Mouse (Mus musculus) cerebellum, postnatal 10 days (tissue): ENCODE measurements at regions not wholly inside any gene's neighbourhood (a gene's known extent, or its start where the extent isn't known, plus 50 kb on each side); places are given as distances from the start of the nearest gene placed in this dataset.

Experiments used
- DNase-seq, 2 experiments: peaks; one replicate each; pipeline ENCODE4 v3.0.0; 2021; ENCODE audit warnings: mixed read lengths in 2 of 2

DNA sequence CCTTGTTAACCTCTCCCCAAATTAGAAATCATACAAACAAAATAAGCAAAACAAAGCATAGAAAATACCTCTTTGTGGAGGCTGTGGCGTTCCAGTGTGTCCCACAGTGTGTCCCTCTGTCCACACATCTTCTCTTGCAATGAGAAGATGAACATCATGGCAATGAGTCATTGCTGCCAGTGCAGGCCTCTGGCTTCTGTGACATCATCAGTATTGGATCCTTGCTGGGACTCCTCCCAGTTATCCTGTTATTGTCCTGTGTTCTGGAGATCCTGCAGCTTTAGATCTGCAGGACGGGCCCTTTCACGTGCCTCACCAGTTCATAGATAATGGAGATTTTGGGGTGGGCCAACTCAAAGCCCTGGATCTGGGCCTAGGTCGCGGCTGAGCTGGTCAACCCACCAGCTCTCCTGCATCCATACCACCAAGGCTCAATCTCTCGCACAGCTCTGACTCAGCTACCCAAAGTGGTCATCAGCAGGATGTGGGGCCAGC lies 80.9 kb downstream of the Tmem212 start:
- no peak for DNase-seq

DNA sequence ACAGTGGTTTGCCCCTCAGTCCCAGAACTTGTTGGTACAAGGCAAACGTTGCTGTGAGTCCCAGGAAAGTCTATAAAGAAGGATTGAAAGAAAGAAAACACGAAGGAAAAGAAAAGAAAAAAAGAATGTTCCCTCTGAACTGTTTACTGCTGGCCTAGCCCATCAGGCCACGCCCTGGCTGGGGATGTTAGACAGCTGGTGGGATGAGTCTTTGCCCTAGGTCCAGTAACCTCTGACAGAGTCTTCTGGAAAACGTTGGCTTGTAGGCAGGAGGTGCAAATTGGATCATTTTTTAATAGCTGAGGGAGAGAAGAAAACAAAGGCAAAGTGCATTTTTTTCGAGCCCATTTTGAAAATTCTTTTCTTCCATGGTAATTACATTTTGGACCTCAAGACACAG lies 91.9 kb downstream of the Tmem212 start:
- no peak for DNase-seq

DNA sequence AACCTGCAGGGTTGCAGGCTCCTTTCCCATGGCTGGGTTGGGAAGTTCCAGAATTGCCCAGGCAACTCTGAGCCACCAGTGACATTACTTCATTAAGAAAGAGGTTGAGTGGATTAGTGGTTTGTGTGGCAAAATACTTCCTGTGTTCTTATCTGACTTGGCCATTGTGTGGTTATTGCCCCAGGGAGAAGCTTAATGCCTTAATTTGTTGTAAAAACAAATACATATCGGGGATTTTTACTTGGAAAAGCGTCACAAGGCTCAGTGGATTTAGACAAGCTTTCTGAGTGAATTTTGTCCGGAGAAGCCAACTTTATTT lies 80.5 kb upstream of the Fndc3b start:
- DNase-seq: no peak

DNA sequence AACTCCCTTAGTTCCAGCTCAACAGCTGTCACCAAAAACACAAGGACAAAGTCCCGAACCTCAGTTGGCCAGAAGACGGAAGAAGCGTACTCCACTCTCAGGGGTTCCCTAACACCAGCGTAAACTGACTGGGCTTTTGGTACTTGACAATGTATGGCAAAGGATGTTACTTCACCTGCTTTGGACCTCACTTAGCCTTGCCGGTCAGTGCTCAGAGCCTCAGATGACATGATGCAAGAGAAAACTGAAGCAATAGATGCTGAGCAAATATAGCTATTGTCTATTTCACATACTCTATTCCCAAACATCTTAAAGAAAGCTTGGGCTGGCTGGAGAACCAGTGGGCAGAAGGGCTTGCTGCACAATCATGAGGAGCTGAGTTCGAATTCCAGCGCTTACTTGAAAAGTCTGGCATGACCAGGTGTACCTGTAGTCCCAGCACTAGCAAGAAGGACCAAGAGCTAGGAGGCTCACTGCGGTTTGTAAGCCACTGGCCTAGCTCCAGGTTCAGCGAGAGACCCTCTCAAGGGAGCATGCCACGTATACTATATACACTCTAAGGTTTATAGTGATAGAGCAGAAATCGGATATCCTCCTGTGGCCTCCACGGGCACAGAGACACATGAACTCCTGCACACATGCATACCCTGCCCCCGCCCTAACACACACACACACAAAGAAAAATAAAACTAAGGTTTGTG lies 80.0 kb upstream of the Fndc3b start:
- DNase-seq: no peak

DNA sequence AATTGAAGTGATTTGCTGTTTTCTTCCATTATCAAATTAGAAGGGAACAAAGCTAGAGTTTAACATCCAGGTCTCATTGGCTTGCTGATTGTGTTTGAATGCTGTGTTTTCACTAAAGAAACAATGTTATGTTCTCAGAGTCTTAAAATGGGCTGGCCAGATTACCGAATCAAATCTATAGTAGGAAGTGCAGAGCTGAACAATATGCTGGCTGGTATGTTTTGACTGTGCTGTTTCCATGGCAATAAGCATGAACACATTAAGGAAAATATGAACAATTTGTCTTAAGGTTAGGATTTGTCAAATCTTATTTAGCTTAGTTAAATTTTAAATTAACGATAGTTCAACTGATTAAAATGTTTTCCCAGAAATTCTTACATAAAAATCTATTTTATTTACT lies 72.8 kb upstream of the Fndc3b start:
- no peak for DNase-seq

DNA sequence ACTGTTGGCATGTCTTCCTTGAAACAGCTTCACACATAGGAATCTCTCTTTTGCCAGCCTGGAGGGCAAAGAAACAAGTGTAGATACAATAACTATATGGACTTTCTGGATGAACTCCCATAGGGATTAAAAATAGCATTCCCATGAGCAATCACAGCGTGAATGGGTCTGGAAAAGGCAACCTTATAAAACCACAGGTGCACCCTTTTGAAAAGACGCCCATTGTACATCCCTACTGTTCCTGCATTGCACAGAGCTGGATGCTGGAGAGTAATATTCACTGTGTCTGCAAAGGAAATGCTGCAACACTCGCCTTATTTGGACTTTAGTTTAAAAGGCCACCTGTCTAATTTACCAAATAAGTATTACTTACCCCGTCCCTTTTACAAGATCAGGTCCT lies 72.4 kb upstream of the Fndc3b start:
- DNase-seq: no peak

DNA sequence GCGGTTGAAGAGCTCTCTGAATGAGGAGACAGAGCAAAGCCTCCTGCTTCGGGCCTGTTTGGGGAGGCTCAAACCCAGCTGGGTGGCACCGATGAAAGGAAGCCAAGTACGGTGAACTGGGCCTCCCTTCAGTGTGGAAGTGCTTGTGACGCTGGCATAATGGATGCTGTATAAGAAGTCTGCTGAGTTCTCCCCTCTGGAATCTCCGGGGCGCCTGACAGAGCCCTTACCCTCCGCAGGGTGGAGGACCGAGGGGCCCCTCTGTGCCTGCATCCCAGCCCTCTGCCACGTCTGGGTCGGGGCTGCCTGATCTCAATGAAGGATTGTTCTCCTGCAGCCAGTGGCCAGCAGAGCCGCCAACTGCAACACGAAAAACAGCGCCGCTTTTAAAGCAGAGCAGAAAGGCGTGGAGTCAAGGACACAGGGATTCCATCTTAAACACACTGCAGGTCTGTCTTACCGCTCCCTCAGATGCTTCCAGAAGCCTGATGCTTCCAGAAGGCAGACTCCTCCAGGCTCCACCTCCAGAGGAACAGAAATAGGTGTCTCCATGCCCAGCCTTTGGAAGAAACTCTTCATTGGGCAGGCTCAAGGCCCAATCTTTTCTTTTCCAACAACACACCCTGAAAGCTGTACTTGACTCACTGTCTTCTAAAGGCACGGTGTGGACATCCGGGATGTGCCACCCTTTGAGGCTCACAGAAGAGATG lies 71.1 kb upstream of the Fndc3b start:
- peak; percentile 24 to 34 for DNase-seq

DNA sequence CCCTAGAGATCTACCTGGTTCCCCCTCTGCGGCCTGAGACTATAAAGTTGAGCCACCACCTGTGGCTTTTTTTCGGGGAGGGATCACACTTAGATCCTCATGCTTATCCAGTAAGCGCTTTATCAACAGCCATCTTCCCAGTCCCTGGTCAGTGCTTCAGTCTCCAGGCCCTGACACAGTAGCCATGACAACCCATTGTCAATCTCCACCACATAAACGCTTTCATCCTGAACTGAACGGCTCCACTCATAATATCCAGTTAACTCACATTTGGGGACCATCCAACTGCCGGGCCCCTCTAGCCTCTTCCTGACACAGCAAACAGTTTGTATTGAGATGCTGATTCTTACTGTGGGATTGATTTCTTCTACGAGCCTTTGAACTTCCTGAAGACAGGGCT lies 68.8 kb upstream of the Fndc3b start:
- no peak for DNase-seq

DNA sequence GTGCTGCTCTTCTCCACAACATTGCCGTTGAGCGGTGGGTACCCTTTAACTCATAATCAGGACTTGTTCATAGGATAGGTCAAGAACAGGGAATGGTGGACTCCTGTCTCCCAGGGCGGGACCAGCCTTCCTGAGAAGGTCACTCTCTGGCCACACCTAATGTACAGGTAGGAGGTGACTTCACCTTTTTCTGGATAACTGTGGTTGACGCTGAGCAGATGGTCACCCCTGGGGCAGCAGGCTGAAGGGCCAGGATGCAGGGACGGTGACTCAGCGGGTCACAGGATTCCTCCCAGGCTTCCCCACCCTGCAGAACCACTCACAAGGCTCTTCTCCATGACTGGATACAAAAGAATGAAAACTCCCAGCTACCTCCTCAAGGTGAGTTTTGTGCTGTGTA lies 66.6 kb upstream of the Fndc3b start:
- no peak for DNase-seq

DNA sequence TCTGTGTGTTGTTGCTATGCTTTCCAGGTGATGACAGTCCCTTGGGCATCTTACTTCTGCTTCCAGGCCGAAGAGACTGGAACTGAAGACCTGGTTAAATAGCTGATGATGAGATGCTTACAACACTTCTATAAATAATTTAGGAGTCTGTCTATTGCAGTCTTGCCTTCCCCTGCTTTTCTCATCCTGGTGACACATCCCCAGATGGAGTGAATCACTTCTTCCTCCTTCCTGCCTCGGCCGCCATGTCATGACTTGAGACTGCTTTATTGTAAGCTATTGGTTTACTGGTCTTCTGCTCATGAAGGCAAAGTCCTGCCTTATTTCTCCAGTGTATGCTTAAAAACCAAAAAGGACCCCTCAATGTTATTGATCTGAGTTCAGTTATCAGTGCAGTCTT lies 62.1 kb upstream of the Fndc3b start:
- no peak for DNase-seq

DNA sequence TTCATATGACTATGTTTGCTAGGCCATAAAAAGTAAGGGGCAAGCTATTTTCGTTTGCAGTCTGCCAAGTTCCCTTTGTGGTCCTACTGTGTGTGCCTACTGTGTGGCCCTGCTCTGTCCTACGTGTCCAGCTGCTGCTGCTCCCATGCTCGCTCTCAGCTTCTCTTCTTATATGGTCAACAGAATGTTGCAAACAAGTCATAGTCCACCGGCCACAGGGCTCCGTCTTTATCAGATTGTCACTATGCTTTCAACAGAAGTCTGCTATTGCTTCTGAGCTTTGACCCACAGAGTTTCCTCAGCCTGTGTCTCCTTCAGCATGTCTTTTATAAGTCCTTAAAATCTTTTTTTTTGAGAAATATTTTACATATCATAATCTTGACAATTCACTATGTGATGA lies 58.3 kb upstream of the Fndc3b start:
- DNase-seq: no peak

DNA sequence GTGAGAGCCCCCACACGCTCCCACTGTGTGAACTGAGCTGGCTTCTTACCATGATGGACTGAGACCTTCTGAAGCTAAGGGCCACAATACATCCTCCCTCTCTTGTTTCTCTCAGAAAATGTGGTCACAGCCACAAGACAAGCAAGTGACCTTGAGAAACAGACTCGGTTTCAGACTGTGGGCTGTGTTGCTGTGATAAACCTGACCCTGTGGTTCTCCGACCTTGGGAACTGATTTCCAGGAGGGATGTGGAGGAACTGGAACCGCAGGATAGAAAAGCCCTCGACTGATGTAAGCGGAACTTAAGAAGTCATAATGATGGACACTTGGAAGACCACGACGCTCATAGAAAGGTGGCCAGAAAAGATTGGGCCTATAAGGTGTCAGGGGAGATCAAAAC lies 56.1 kb upstream of the Fndc3b start:
- no peak for DNase-seq

DNA sequence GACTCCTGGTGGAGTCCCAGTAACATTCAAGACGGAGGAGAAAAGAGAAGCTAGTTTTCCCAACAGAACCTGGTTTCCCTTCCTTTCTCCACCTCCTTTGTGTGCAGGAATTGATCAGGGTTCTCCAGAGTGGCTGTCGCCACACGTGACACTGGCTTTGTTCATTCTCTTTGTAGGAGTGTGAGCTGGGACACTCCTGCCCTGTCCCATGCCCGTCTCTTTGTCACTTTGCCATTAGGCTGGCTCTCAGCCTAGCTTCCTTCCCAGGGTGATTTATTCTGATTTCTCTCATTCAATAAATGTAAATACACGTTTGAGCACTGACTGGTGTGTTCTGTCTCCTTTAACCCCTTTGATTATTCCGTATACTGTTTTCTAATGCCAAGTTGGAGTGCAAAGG lies 55.3 kb upstream of the Fndc3b start:
- DNase-seq: peak; percentile 17 to 39

DNA sequence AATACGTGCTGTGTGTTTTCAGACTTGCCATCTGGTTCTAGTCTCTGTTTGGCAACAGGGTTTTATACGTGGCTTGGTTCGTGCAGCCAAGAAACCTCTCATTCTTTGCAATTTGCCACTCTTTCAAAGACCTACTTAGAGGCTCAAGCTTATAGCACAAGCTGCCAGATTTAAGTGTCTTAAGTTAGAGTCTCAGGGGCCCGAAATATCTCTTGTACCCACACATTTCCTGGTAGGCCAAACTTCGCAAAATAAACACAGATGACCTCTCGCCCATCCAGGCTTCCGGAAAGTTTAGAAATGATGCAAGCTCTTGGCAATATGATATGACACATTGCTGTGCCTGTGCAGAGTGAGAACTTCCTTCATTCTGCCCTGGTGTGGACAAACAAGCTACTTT lies 54.8 kb upstream of the Fndc3b start:
- no peak for DNase-seq

DNA sequence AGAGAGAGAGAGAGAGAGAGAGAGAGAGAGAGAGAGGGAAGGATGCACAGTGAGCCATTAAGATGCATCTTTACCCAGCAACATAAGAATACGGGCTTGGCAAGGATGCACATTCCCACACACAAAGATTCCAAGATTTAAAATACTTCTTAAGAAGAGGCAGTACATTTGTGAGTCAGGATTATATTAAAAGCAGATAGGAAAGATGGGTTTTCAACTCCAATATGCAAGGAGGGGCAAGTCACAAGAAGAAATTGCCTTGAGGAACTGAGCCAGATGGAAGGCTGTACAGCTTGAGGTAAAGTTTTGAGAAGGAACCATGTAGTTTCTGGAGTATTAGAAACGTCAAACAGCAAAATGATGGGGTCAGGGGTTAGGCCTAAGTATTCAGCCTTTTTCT lies 53.4 kb upstream of the Fndc3b start:
- no peak for DNase-seq

DNA sequence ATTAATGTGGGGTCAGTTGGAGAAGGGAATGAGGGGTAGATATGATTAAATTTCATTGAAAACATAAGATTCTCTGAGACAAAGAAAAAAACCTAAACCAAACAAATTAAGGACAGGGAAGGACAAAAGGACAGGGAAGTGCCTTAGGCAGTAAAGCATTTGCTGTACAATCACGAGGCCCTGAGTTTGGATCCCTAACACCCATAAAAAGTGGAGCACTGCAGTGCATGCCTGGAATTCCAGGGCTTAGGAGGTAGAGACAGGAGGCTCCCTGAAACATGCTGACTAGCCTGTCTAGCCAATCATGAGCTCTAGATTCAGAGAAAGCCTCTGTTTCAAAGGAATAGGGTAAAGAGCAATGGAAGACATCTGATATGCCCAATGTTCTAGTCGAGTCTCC lies 49.9 kb upstream of the Fndc3b start:
- DNase-seq: no peak
